Mouse (Mus musculus): Measurements from ENCODE around the gene Ppargc1a. TPM values are rescaled to one million over a fixed set of nuclear protein-coding genes. Genes with fewer than 3 reads are reported as not detected.

Gene Ppargc1a
- polyA plus RNA-seq, 1 experiment from 2014 or later: 4.3 TPM

GRCm38 (mm10) chr5:51497910-51498517, 69.5 kb downstream of the Ppargc1a start:
- no peaks in the 10 kb centered on the region for H3K27me3 ChIP-seq (ENCODE audit: control insufficient read depth, insufficient read depth, low read depth, low read length)
- no peak for ATAC-seq (ENCODE audit: low read depth)
- no peaks in the 10 kb centered on the region for H3K4me1 ChIP-seq (ENCODE audit: control insufficient read depth, low read depth, low read length)
- H3K4me3 ChIP-seq (ENCODE audit: low read depth, low read length): no peak overlapping the region
- no peak overlapping the region for H3K9ac ChIP-seq (ENCODE audit: low read depth, low read length)
- H3K9me3 ChIP-seq (replicated peaks; ENCODE audit: control insufficient read depth, low read length): no peaks in the 10 kb centered on the region
- no peaks in the 10 kb centered on the region for H3K36me3 ChIP-seq (ENCODE audit: control insufficient read depth, insufficient read depth)
- no peak overlapping the region for H3K27ac ChIP-seq (ENCODE audit: low read length)
- WGBS (ENCODE audit: insufficient replicate concordance): 18% methylated on average over 9 of the region's 9 CpGs
- no peak overlapping the region for H3K4me2 ChIP-seq (ENCODE audit: low read depth, low read length)

DNA sequence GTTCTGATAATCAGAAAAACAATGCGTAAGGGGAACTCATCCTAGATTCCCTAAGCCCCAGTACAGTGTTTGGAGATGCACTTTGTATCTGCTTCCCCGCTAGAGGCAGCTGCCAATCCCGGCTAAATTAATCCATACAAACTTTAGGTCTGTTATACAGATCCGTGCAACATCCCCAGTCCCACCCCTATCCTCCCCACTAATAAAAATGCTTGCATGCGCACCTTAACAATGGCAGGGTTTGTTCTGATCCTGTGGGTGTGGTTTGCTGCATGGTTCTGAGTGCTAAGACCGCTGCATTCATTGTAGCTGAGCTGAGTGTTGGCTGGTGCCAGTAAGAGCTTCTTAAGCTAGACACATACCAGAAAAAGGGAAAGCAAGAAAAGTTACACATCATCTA, 72.1 kb downstream of the Ppargc1a start:
- no peaks in the 10 kb centered on the region for H3K4me1 ChIP-seq (ENCODE audit: control insufficient read depth, low read depth, low read length)
- no peaks in the 10 kb centered on the region for H3K27me3 ChIP-seq (ENCODE audit: control insufficient read depth, insufficient read depth, low read depth, low read length)
- H3K4me2 ChIP-seq (ENCODE audit: low read depth, low read length): no peak overlapping the region
- WGBS (ENCODE audit: insufficient replicate concordance): 42% methylated on average over 6 of the region's 6 CpGs
- H3K27ac ChIP-seq (ENCODE audit: low read length): no peak overlapping the region
- no peak for ATAC-seq (ENCODE audit: low read depth)
- no peaks in the 10 kb centered on the region for H3K36me3 ChIP-seq (ENCODE audit: control insufficient read depth, insufficient read depth)
- H3K9me3 ChIP-seq (replicated peaks; ENCODE audit: control insufficient read depth, low read length): no peaks in the 10 kb centered on the region
- no peak overlapping the region for H3K4me3 ChIP-seq (ENCODE audit: low read depth, low read length)
- no peak overlapping the region for H3K9ac ChIP-seq (ENCODE audit: low read depth, low read length)

DNA sequence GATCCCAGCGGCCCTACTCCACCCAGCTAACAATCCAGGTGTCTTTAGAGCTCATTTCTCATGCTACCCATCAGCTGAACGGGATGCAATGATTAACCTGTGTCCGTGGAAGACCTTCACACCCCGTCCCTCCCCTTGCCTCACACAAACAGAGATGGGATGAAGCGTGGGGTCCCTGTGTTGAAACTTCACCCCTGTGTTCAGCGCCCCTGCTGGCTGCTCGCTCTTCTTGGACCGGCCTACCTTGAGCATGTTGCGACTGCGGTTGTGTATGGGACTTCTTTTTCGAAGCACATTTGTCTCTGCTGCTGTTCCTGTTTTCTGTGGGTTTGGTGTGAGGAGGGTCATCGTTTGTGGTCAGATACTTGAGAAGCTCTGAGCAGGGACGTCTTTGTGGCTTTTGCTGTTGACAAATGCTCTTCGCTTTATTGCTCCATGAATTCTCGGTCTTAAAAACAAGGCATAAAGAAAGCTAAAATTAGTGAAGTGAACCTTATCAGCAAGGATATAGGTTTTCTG, 73.1 kb downstream of the Ppargc1a start:
- Histone ChIP-seq H3K27ac (ENCODE audit: low read length) (no peak overlapping the region), H3K36me3 (ENCODE audit: control insufficient read depth, insufficient read depth) (no peaks in the 10 kb centered on the region), H3K4me3 (ENCODE audit: low read depth, low read length) (no peak overlapping the region), H3K9ac (ENCODE audit: low read depth, low read length) (no peak overlapping the region), H3K9me3 (replicated peaks; ENCODE audit: control insufficient read depth, low read length) (no peaks in the 10 kb centered on the region), H3K27me3 (ENCODE audit: control insufficient read depth, insufficient read depth, low read depth, low read length) (no peaks in the 10 kb centered on the region), H3K4me1 (ENCODE audit: control insufficient read depth, low read depth, low read length) (no peaks in the 10 kb centered on the region), H3K4me2 (ENCODE audit: low read depth, low read length) (no peak overlapping the region)
- no peak for ATAC-seq (ENCODE audit: low read depth)
- WGBS (ENCODE audit: insufficient replicate concordance): 22% methylated on average over 15 of the region's 15 CpGs

- no peaks in the 10 kb centered on the region for H3K36me3 ChIP-seq (ENCODE audit: control insufficient read depth, insufficient read depth)
- no peaks in the 10 kb centered on the region for H3K27me3 ChIP-seq (ENCODE audit: control insufficient read depth, insufficient read depth, low read depth, low read length)
- H3K27ac ChIP-seq (ENCODE audit: low read length): no peak overlapping the region
- H3K9me3 ChIP-seq (replicated peaks; ENCODE audit: control insufficient read depth, low read length): no peaks in the 10 kb centered on the region
- ATAC-seq (ENCODE audit: low read depth): no peak
- no peaks in the 10 kb centered on the region for H3K4me1 ChIP-seq (ENCODE audit: control insufficient read depth, low read depth, low read length)
- 30% methylated on average over 1 of the region's 1 CpGs for WGBS (ENCODE audit: insufficient replicate concordance)
- H3K4me2 ChIP-seq (ENCODE audit: low read depth, low read length): no peak overlapping the region
- no peak overlapping the region for H3K9ac ChIP-seq (ENCODE audit: low read depth, low read length)
- no peak overlapping the region for H3K4me3 ChIP-seq (ENCODE audit: low read depth, low read length)
These were observed 83.8 kb downstream of the Ppargc1a start for GRCm38 (mm10) chr5:51483768-51484167.

DNA sequence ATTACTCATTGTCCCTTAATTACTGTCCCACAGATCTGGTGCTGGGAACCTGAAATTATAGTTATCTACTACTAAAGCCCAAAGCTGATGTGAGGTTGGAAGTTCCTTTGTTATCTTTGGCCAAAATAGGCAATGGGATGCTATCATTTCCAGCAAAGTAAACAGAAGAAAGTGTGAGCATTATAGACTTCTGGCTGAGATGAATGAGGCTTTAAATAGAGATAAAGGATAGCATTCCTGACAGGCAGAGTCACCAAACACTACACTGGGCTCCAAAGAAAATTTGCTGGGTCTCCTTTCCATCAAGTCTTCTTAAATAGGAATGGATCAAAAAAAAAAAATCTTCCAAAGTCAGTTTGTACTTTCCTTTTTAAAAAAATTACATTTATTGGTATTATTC, 87.7 kb downstream of the Ppargc1a start:
- H3K9ac ChIP-seq (ENCODE audit: low read depth, low read length): no peak overlapping the region
- H3K36me3 ChIP-seq (ENCODE audit: control insufficient read depth, insufficient read depth): no peaks in the 10 kb centered on the region
- ATAC-seq (ENCODE audit: low read depth): no peak
- H3K27me3 ChIP-seq (ENCODE audit: control insufficient read depth, insufficient read depth, low read depth, low read length): no peaks in the 10 kb centered on the region
- H3K9me3 ChIP-seq (replicated peaks; ENCODE audit: control insufficient read depth, low read length): no peaks in the 10 kb centered on the region
- H3K4me2 ChIP-seq (ENCODE audit: low read depth, low read length): no peak overlapping the region
- no peak overlapping the region for H3K27ac ChIP-seq (ENCODE audit: low read length)
- no peaks in the 10 kb centered on the region; the same call in 1 of the 2 replicates for H3K4me1 ChIP-seq (ENCODE audit: control insufficient read depth, low read depth, low read length)
- H3K4me3 ChIP-seq (ENCODE audit: low read depth, low read length): no peak overlapping the region

DNA sequence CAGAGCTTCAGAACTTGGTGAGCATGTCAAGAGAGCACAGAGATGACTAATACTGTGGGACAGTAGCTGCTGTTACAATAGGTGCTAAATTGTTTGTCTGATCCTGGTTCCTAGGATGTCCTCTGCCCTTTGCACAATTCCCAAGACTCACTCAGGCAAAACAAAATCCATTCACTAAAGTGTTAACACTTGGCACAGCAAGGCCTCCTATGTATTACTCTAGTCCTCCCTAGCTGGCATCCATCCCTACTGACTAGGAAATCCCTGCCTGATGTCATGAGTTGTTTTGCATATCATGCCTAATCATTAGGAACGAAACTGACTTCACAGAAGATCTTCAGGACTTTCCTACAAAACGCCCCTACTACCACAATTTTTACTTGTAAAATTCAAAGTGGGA, 88.1 kb downstream of the Ppargc1a start:
- Histone ChIP-seq H3K9me3 (replicated peaks; ENCODE audit: control insufficient read depth, low read length) (no peaks in the 10 kb centered on the region), H3K27ac (ENCODE audit: low read length) (no peak overlapping the region), H3K9ac (ENCODE audit: low read depth, low read length) (no peak overlapping the region), H3K4me1 (ENCODE audit: control insufficient read depth, low read depth, low read length) (no peaks in the 10 kb centered on the region; the same call in 1 of the 2 replicates), H3K4me2 (ENCODE audit: low read depth, low read length) (no peak overlapping the region), H3K36me3 (ENCODE audit: control insufficient read depth, insufficient read depth) (no peaks in the 10 kb centered on the region), H3K27me3 (ENCODE audit: control insufficient read depth, insufficient read depth, low read depth, low read length) (no peaks in the 10 kb centered on the region), H3K4me3 (ENCODE audit: low read depth, low read length) (no peak overlapping the region)
- ATAC-seq (ENCODE audit: low read depth): no peak
- WGBS (ENCODE audit: insufficient replicate concordance): 56% methylated on average over 2 of the region's 2 CpGs

GRCm38 (mm10) chr5:51478319-51478994, 89.1 kb downstream of the Ppargc1a start:
- Histone ChIP-seq H3K36me3 (ENCODE audit: control insufficient read depth, insufficient read depth) (no peaks in the 10 kb centered on the region), H3K27me3 (ENCODE audit: control insufficient read depth, insufficient read depth, low read depth, low read length) (no peaks in the 10 kb centered on the region), H3K4me1 (ENCODE audit: control insufficient read depth, low read depth, low read length) (no peaks in the 10 kb centered on the region; the same call in 1 of the 2 replicates), H3K9ac (ENCODE audit: low read depth, low read length) (no peak overlapping the region), H3K27ac (ENCODE audit: low read length) (no peak overlapping the region), H3K9me3 (replicated peaks; ENCODE audit: control insufficient read depth, low read length) (no peaks in the 10 kb centered on the region), H3K4me3 (ENCODE audit: low read depth, low read length) (no peak overlapping the region), H3K4me2 (ENCODE audit: low read depth, low read length) (no peak overlapping the region)
- ATAC-seq (ENCODE audit: low read depth): peak; percentile 71
- WGBS (ENCODE audit: insufficient replicate concordance): 58% methylated on average over 7 of the region's 7 CpGs

DNA sequence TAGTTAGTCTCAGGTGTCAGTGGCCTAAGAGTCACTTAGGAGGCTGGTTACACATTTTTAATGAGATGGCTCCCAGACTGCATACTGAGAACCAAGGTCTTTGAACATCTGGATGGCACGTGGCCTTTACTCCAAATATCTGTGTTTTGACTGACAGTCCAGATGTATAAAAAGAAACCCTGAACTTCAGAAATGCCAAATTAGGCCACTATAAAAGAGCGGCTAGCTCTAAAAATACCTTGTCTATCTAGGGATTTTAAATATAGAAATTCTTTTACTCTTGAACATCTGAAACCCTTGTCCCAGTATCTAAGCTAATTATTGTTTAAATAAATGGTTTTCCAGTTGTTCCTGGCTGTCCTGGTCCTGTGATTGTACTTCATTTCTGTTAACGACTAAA, 90.4 kb downstream of the Ppargc1a start:
- no peak overlapping the region for H3K27ac ChIP-seq (ENCODE audit: low read length)
- no peak for ATAC-seq (ENCODE audit: low read depth)
- H3K4me2 ChIP-seq (ENCODE audit: low read depth, low read length): no peak overlapping the region
- 59% methylated on average over 3 of the region's 3 CpGs for WGBS (ENCODE audit: insufficient replicate concordance)
- H3K36me3 ChIP-seq (ENCODE audit: control insufficient read depth, insufficient read depth): no peaks in the 10 kb centered on the region
- no peaks in the 10 kb centered on the region for H3K9me3 ChIP-seq (replicated peaks; ENCODE audit: control insufficient read depth, low read length)
- no peaks in the 10 kb centered on the region; the same call in 1 of the 2 replicates for H3K4me1 ChIP-seq (ENCODE audit: control insufficient read depth, low read depth, low read length)
- no peak overlapping the region for H3K9ac ChIP-seq (ENCODE audit: low read depth, low read length)
- no peak overlapping the region for H3K4me3 ChIP-seq (ENCODE audit: low read depth, low read length)
- no peaks in the 10 kb centered on the region for H3K27me3 ChIP-seq (ENCODE audit: control insufficient read depth, insufficient read depth, low read depth, low read length)

- Histone ChIP-seq H3K36me3 (ENCODE audit: control insufficient read depth, insufficient read depth) (no peaks in the 10 kb centered on the region), H3K27ac (ENCODE audit: low read length) (no peak overlapping the region), H3K4me2 (ENCODE audit: low read depth, low read length) (no peak overlapping the region), H3K4me3 (ENCODE audit: low read depth, low read length) (no peak overlapping the region), H3K9ac (ENCODE audit: low read depth, low read length) (no peak overlapping the region), H3K4me1 (ENCODE audit: control insufficient read depth, low read depth, low read length) (no peaks in the 10 kb centered on the region; the same call in 1 of the 2 replicates), H3K27me3 (ENCODE audit: control insufficient read depth, insufficient read depth, low read depth, low read length) (no peaks in the 10 kb centered on the region), H3K9me3 (replicated peaks; ENCODE audit: control insufficient read depth, low read length) (no peaks in the 10 kb centered on the region)
- WGBS (ENCODE audit: insufficient replicate concordance): 69% methylated on average over 4 of the region's 4 CpGs
- ATAC-seq (ENCODE audit: low read depth): no peak
These were observed 92.4 kb downstream of the Ppargc1a start for GRCm38 (mm10) chr5:51475034-51475541.

Measured in liver, embryonic 16.5 days (tissue).